Mouse (Mus musculus): ENCODE data around the gene Cpe.

- TF ChIP-seq EP300 (optimal IDR thresholded peaks at IDR 0.05) (no peak), CTCF (IDR thresholded peaks at IDR 0.05; ENCODE audit: low read depth) (no peak)
Observed at GRCm38 (mm10) chr8:64611210-64611974, 81.5 kb downstream of the Cpe start.

Data from stomach, postnatal 0 days (tissue).